Mouse (Mus musculus) testis, adult 2 months (tissue): Measurements from ENCODE around the gene Adamtsl1. TPM values are rescaled to one million over a fixed set of nuclear protein-coding genes. Genes with fewer than 3 reads are reported as not detected.

ENCODE experiments used
- H3K27ac ChIP-seq: fragments of 200-500 bp; 2 replicates; pipeline ENCODE4 v1.5.1; 2012; ENCODE audit warnings: low read depth, low read length; ENCODE audit not compliant: control insufficient read depth, insufficient read depth
- H3K27me3 ChIP-seq: fragments of 200-500 bp; 2 replicates; pipeline ENCODE4 v1.6.1; 2012; ENCODE audit warnings: mild to moderate bottlenecking, low read length, moderate library complexity; ENCODE audit not compliant: control insufficient read depth, insufficient read depth
- H3K36me3 ChIP-seq: fragments of 200-500 bp; 2 replicates; pipeline ENCODE4 v1.6.1; 2012; ENCODE audit warnings: mild to moderate bottlenecking, low read length; ENCODE audit not compliant: control insufficient read depth, insufficient read depth
- H3K4me1 ChIP-seq: fragments of 200-500 bp; 2 replicates; pipeline ENCODE4 v1.6.1; 2012; ENCODE audit warnings: low read length; ENCODE audit not compliant: control insufficient read depth, insufficient read depth
- H3K4me3 ChIP-seq: fragments of 200-500 bp; 2 replicates; pipeline ENCODE4 v1.5.1; 2012; ENCODE audit warnings: low read depth, mild to moderate bottlenecking, low read length, moderate library complexity, mixed read lengths; ENCODE audit not compliant: control insufficient read depth
- CTCF ChIP-seq: fragments of 200-500 bp; IDR thresholded peaks from 2 replicates; pipeline ENCODE4 v1.5.1; 2012; ENCODE audit warnings: low read depth, mild to moderate bottlenecking, inconsistent platforms, low read length, moderate library complexity; ENCODE audit not compliant: control insufficient read depth, insufficient read depth, insufficient replicate concordance
- POLR2A ChIP-seq: fragments of 200-500 bp; IDR thresholded peaks from 2 replicates; pipeline ENCODE4 v1.6.1; 2012; ENCODE audit warnings: low read depth, mild to moderate bottlenecking, inconsistent platforms, low read length, moderate library complexity; ENCODE audit not compliant: control insufficient read depth
- polyA plus RNA-seq: library from polyadenylated mRNA; depleted of rRNA; stranded (reverse); fragments of >200 nt; gene quantifications from 2 replicates; pipeline ENCODE4 v1.2.3, GENCODE M21; 2012

Adamtsl1 gene
- polyA plus RNA-seq, 1 experiment, result 5.2 TPM

- H3K27ac ChIP-seq, result no peak overlapping the region
- TF ChIP-seq CTCF, result no peak
- H3K36me3 ChIP-seq, result no peaks in the 10 kb centered on the region
- no peaks in the 10 kb centered on the region for H3K27me3 ChIP-seq
- H3K4me3 ChIP-seq, result no peak overlapping the region
- H3K4me1 ChIP-seq, result no peaks in the 10 kb centered on the region
These were observed 77.1 kb downstream of the Adamtsl1 start for GRCm38 (mm10) chr4:85591037-85591436.

- Histone ChIP-seq H3K27me3 (no peaks in the 10 kb centered on the region), H3K27ac (no peak overlapping the region), H3K36me3 (no peaks in the 10 kb centered on the region), H3K4me3 (no peak overlapping the region), H3K4me1 (no peaks in the 10 kb centered on the region)
- TF ChIP-seq CTCF, result no peak
- no peak for TF ChIP-seq POLR2A
These were observed 80.2 kb downstream of the Adamtsl1 start for GRCm38 (mm10) chr4:85594159-85594558.

GRCm38 (mm10) chr4:85613331-85613730, 99.4 kb downstream of the Adamtsl1 start:
- Histone ChIP-seq H3K4me3 (no peak overlapping the region), H3K27ac (no peak overlapping the region), H3K36me3 (no peaks in the 10 kb centered on the region), H3K27me3 (no peaks in the 10 kb centered on the region), H3K4me1 (no peaks in the 10 kb centered on the region)
- no peak for TF ChIP-seq POLR2A
- TF ChIP-seq CTCF, result no peak

GRCm38 (mm10) chr4:85618746-85619145, 104.8 kb downstream of the Adamtsl1 start:
- TF ChIP-seq POLR2A (no peak), CTCF (no peak)
- no peak overlapping the region for H3K27ac ChIP-seq

GRCm38 (mm10) chr4:85619261-85619660, 105.3 kb downstream of the Adamtsl1 start:
- H3K36me3 ChIP-seq, result no peaks in the 10 kb centered on the region
- no peak for TF ChIP-seq CTCF
- no peak for TF ChIP-seq POLR2A
- no peaks in the 10 kb centered on the region for H3K4me1 ChIP-seq
- no peak overlapping the region for H3K4me3 ChIP-seq
- no peak overlapping the region for H3K27ac ChIP-seq
- no peaks in the 10 kb centered on the region for H3K27me3 ChIP-seq

More at GRCm38 (mm10) chr4:85618746-85619145, 104.8 kb downstream of the Adamtsl1 start:
- Histone ChIP-seq H3K4me3 (no peak overlapping the region), H3K36me3 (no peaks in the 10 kb centered on the region), H3K4me1 (no peaks in the 10 kb centered on the region), H3K27me3 (no peaks in the 10 kb centered on the region)

GRCm38 (mm10) chr4:85629381-85629780, 115.4 kb downstream of the Adamtsl1 start:
- Histone ChIP-seq H3K27me3 (no peaks in the 10 kb centered on the region), H3K4me1 (no peaks in the 10 kb centered on the region), H3K36me3 (no peaks in the 10 kb centered on the region), H3K4me3 (no peak overlapping the region), H3K27ac (no peak overlapping the region)
- TF ChIP-seq POLR2A (no peak), CTCF (no peak)

- H3K4me3 ChIP-seq, result no peak overlapping the region
- no peaks in the 10 kb centered on the region for H3K27me3 ChIP-seq
- TF ChIP-seq POLR2A (no peak), CTCF (no peak)
- no peaks in the 10 kb centered on the region for H3K36me3 ChIP-seq
- H3K27ac ChIP-seq, result no peak overlapping the region
- H3K4me1 ChIP-seq, result no peaks in the 10 kb centered on the region
These were observed 155.3 kb downstream of the Adamtsl1 start for GRCm38 (mm10) chr4:85669271-85669670.

GRCm38 (mm10) chr4:85669735-85670134, 155.8 kb downstream of the Adamtsl1 start:
- Histone ChIP-seq H3K4me1 (no peaks in the 10 kb centered on the region), H3K36me3 (no peaks in the 10 kb centered on the region), H3K4me3 (no peak overlapping the region), H3K27ac (no peak overlapping the region), H3K27me3 (no peaks in the 10 kb centered on the region)
- no peak for TF ChIP-seq POLR2A
- TF ChIP-seq CTCF, result no peak
